Mouse (Mus musculus) G1E (cell line): ENCODE results near the gene Snrpa. TPM values are rescaled to one million over a fixed set of nuclear protein-coding genes. Genes with fewer than 3 reads are reported as not detected.

ENCODE experiments used
- ATAC-seq: 2 replicates; pipeline ENCODE4 v1.8.0; 2016; ENCODE audit warnings: mild to moderate bottlenecking; ENCODE audit not compliant: insufficient number of reproducible peaks, poor library complexity, low FRiP score, severe bottlenecking; ENCODE audit errors: extremely low read depth
- DNase-seq: peaks from one replicate; pipeline ENCODE4 v3.0.0; 2012; ENCODE audit warnings: low spot score
- H3K27me3 ChIP-seq: 2 replicates; pipeline ENCODE4 v1.6.1; 2012; ENCODE audit warnings: mild to moderate bottlenecking, low read length, inconsistent platforms; ENCODE audit not compliant: insufficient read depth
- H3K36me3 ChIP-seq: replicated peaks from 2 replicates; pipeline ENCODE3; 2012; ENCODE audit warnings: mild to moderate bottlenecking, inconsistent platforms
- H3K4me1 ChIP-seq: 2 replicates; pipeline ENCODE4 v1.6.1; 2012; ENCODE audit warnings: low read depth, low read length, inconsistent platforms, mixed read lengths; ENCODE audit not compliant: insufficient read depth
- H3K4me3 ChIP-seq: 2 replicates; pipeline ENCODE4 v1.5.1; 2012; ENCODE audit warnings: low read depth, mild to moderate bottlenecking, inconsistent platforms, low read length, moderate library complexity, mixed read lengths
- H3K9me3 ChIP-seq: replicated peaks from 2 replicates; pipeline ENCODE4 v1.6.1; 2012; ENCODE audit warnings: inconsistent platforms
- CTCF ChIP-seq: IDR thresholded peaks from 2 replicates; pipeline ENCODE4 v1.5.1; 2012; ENCODE audit warnings: low read depth, low read length, inconsistent platforms, mixed read lengths
- GATA1 ChIP-seq: IDR thresholded peaks from 2 replicates; pipeline ENCODE4 v1.6.1; 2012; ENCODE audit warnings: borderline replicate concordance, low read length, inconsistent platforms, mixed read lengths
- GATA2 ChIP-seq: IDR thresholded peaks from 2 replicates; pipeline ENCODE4 v1.6.1; 2012; ENCODE audit warnings: low read depth, low read length, inconsistent platforms, borderline replicate concordance
- POLR2AphosphoS5 ChIP-seq: IDR thresholded peaks from 2 replicates; pipeline ENCODE4 v1.6.1; 2012; ENCODE audit warnings: low read depth, low read length, inconsistent platforms; ENCODE audit not compliant: insufficient replicate concordance
- TAL1 ChIP-seq: conservative IDR thresholded peaks from 2 replicates; pipeline ENCODE4 v1.6.1; 2012; ENCODE audit warnings: low read depth, low read length, inconsistent platforms, mixed read lengths
- polyA plus RNA-seq: library from polyadenylated mRNA; stranded (reverse); fragments of >175 nt; gene quantifications from 2 replicates; pipeline ENCODE4 v1.2.3, GENCODE M21; 2012
- total RNA-seq, 2 experiments: library from RNA; stranded (forward) in 1 of 2; stranded (reverse) in 1 of 2; fragments of 200-1000 nt in 1 of 2; fragments of >200 nt in 1 of 2; fragmentation: Nextera tagmentation in 1 of 2; gene quantifications; 2 replicates each; pipeline ENCODE4 v1.2.3; 2014 to 2017

Snrpa gene
- total and polyA plus RNA-seq, 3 experiments = 96.6 to 608 (median 249) TPM

GRCm38 (mm10) chr7:27164112-27164947, 31.7 kb downstream of the Snrpa start:
- Histone ChIP-seq H3K36me3 (peaks cover 79% of the 10 kb centered on the region), H3K9me3 (no peaks in the 10 kb centered on the region), H3K4me1 (peaks cover 84% of the 10 kb centered on the region), H3K27me3 (no peaks in the 10 kb centered on the region; the same call in 1 of the 2 replicates), H3K4me3 (peak overlapping the region; percentile 80; the same call in 1 of the 2 replicates)
- DNase-seq (no peak), ATAC-seq (no peak)
- TF ChIP-seq TAL1 (no peak), GATA2 (no peak), CTCF (no peak), GATA1 (no peak), POLR2AphosphoS5 (no peak)

GRCm38 (mm10) chr7:27163450-27163805, 32.6 kb downstream of the Snrpa start:
- Histone ChIP-seq H3K36me3 (peaks cover 80% of the 10 kb centered on the region), H3K4me3 (peak overlapping the region; percentile 0; the same call in 1 of the 2 replicates), H3K4me1 (peaks cover 79% of the 10 kb centered on the region), H3K9me3 (no peaks in the 10 kb centered on the region), H3K27me3 (no peaks in the 10 kb centered on the region; the same call in 1 of the 2 replicates)
- ATAC-seq (no peak), DNase-seq (no peak)
- no peak for TF ChIP-seq GATA2
- no peak for TF ChIP-seq POLR2AphosphoS5
- no peak for TF ChIP-seq GATA1
- TF ChIP-seq TAL1 = no peak
- TF ChIP-seq CTCF = no peak

- H3K36me3 ChIP-seq = peaks cover 80% of the 10 kb centered on the region
- H3K4me3 ChIP-seq = peak overlapping the region; percentile 0; the same call in 1 of the 2 replicates
- DNase-seq (no peak), ATAC-seq (no peak)
- no peaks in the 10 kb centered on the region for H3K9me3 ChIP-seq
- no peak for TF ChIP-seq CTCF
- no peak for TF ChIP-seq POLR2AphosphoS5
- no peak for TF ChIP-seq GATA2
- TF ChIP-seq TAL1 = no peak
- no peak for TF ChIP-seq GATA1
- H3K27me3 ChIP-seq = no peaks in the 10 kb centered on the region; the same call in 1 of the 2 replicates
- H3K4me1 ChIP-seq = peaks cover 74% of the 10 kb centered on the region
Observed at GRCm38 (mm10) chr7:27162780-27163449, 33.2 kb downstream of the Snrpa start.

- DNase-seq (no peak), ATAC-seq (no peak)
- Histone ChIP-seq H3K27me3 (no peaks in the 10 kb centered on the region; the same call in 1 of the 2 replicates), H3K9me3 (no peaks in the 10 kb centered on the region), H3K4me1 (peaks cover 69% of the 10 kb centered on the region), H3K4me3 (no peak overlapping the region), H3K36me3 (peaks cover 87% of the 10 kb centered on the region)
- no peak for TF ChIP-seq CTCF
- 0 out of 2 replicates have a peak, but pooled peaks have one; percentile 7 for TF ChIP-seq POLR2AphosphoS5
Observed at GRCm38 (mm10) chr7:27161744-27162143, 34.3 kb downstream of the Snrpa start.

- no peak for TF ChIP-seq TAL1
- DNase-seq (no peak), ATAC-seq (no peak)
- Histone ChIP-seq H3K4me1 (peaks cover 69% of the 10 kb centered on the region), H3K27me3 (no peaks in the 10 kb centered on the region; the same call in 1 of the 2 replicates), H3K9me3 (no peaks in the 10 kb centered on the region), H3K36me3 (peaks cover 95% of the 10 kb centered on the region), H3K4me3 (no peak overlapping the region)
Observed at GRCm38 (mm10) chr7:27160921-27161320, 35.1 kb downstream of the Snrpa start.

- Histone ChIP-seq H3K36me3 (peaks cover 98% of the 10 kb centered on the region), H3K4me3 (0 out of 2 replicates have a peak overlapping the region, but pooled peaks have one; percentile 8), H3K4me1 (peaks cover 59% of the 10 kb centered on the region), H3K27me3 (no peaks in the 10 kb centered on the region; the same call in 1 of the 2 replicates), H3K9me3 (no peaks in the 10 kb centered on the region)
- TF ChIP-seq TAL1 (no peak), POLR2AphosphoS5 (no peak), CTCF (peak; percentile 94), GATA2 (no peak), GATA1 (no peak)
- ATAC-seq (peak; percentile 79), DNase-seq (peak; percentile 84)
Observed at GRCm38 (mm10) chr7:27159882-27160281, 36.2 kb downstream of the Snrpa start.
